Mouse (Mus musculus): ENCODE measurements around the gene 4930503B20Rik.

DNA sequence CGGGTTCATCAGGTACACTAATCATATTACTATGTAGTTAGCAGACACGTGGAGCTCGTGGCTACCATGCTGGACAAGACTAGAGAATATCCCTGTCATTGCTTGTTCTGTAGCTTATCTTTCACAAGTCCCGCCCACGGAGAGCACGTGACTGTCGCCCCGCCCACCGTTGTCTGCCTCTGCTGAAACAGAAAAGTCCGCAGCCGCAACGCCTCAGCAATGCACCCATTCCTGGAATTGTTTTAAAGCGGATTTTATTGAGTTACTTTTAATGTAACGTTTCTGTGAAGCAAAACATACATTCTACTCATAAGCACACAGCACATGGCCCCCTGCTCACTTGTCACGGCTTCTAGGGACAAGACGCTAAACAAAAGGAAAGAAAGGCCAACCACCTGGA is 28.5 kb upstream of the 4930503B20Rik start:
- TF ChIP-seq CTCF (IDR thresholded peaks at IDR 0.05; ENCODE audit: extremely low read depth, insufficient read depth, low read length) (no peak), POLR2A (IDR thresholded peaks at IDR 0.05; ENCODE audit: extremely low read depth, insufficient read depth, low read length) (no peak)
